Mouse (Mus musculus) myocyte (in vitro differentiated cells): ENCODE results near the gene Iba57.

Experiments
- CEBPB ChIP-seq: IDR thresholded peaks from 2 replicates; pipeline ENCODE4 v1.6.1; 2011; ENCODE audit warnings: mild to moderate bottlenecking, moderate library complexity; ENCODE audit not compliant: poor library complexity, insufficient read depth, severe bottlenecking
- MAX ChIP-seq: IDR thresholded peaks from one replicate; pipeline ENCODE4 v1.6.1; 2011; ENCODE audit warnings: low read depth, mild to moderate bottlenecking, control low read depth
- MYOG ChIP-seq, 3 experiments: IDR thresholded peaks; one replicate each; pipeline ENCODE4 v1.6.1; 2011; ENCODE audit warnings: control low read depth in 2 of 3, low read depth in 2 of 3, mild to moderate bottlenecking in 2 of 3; ENCODE audit not compliant: insufficient read length in 2 of 3, control insufficient read depth in 1 of 3, insufficient read depth in 1 of 3
- POLR2A ChIP-seq: IDR thresholded peaks from one replicate; pipeline ENCODE4 v1.6.1; 2011; ENCODE audit warnings: low read depth, mild to moderate bottlenecking, control low read depth, moderate library complexity; ENCODE audit not compliant: insufficient read length
- USF1 ChIP-seq: IDR thresholded peaks from one replicate; pipeline ENCODE4 v1.6.1; 2011; ENCODE audit warnings: low read depth, mild to moderate bottlenecking, control low read depth, moderate library complexity

DNA sequence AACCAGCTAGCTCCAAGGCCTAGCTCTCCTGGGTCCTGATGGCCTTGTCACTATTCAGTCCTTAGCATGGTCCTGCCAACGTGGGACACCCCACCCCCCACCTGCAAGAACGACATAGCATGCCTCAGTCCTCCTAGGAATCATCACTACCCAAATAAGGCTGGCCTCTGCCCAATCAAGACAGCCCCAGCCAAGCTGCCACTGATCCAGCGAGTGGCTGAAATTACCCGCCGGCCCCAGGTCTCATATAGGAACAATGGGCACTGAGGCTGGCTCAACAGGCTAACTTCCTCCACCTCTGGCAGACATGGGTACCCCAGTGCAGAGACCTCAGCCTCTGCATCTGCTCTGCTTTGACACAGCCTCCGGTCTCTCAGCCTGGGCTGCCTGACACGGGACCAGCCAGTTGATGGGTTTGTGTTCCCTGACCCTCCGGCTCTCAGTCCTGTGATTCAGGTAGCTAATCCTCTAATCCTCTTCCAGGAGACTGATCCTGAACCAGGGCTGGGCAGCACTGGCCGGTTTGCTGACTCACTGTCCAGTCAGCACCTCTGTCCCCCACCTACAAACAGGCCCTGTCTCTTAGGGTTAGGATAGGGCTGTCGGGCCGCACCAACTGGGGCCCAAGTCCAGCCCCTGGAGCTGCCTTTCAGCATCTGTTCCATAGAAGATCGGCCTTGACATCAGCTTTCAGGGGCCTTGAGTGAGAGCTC lies 26.4 kb downstream of the Iba57 start:
- TF ChIP-seq POLR2A (no peak), USF1 (no peak), CEBPB (no peak), MAX (no peak), MYOG (IDR thresholded peaks at IDR 0.05; ENCODE audit: control insufficient read depth in 1 of 3, insufficient read depth in 1 of 3, insufficient read length in 2 of 3, low read depth in 2 of 3) (no peak)
